Mouse (Mus musculus) common myeloid progenitor, adult 5-6 weeks (primary cell): Measurements from ENCODE around the gene 2200002D01Rik. TPM values are rescaled to one million over a fixed set of nuclear protein-coding genes. Genes with fewer than 3 reads are reported as not detected.

Experiments used
- ATAC-seq: replicated peaks from 2 replicates; pipeline ENCODE4 v1.8.0; 2016; ENCODE audit warnings: low read depth, mild to moderate bottlenecking, moderate TSS enrichment, inconsistent platforms; ENCODE audit not compliant: poor library complexity, severe bottlenecking
- total RNA-seq: library from RNA; stranded (forward); fragments of 200-1000, 187-1606 nt; gene quantifications from 2 replicates; pipeline ENCODE4 v1.2.3, GENCODE M21; 2017

The 2200002D01Rik gene
- total RNA-seq, 1 experiment from 2014 or later = 12.1 TPM

DNA sequence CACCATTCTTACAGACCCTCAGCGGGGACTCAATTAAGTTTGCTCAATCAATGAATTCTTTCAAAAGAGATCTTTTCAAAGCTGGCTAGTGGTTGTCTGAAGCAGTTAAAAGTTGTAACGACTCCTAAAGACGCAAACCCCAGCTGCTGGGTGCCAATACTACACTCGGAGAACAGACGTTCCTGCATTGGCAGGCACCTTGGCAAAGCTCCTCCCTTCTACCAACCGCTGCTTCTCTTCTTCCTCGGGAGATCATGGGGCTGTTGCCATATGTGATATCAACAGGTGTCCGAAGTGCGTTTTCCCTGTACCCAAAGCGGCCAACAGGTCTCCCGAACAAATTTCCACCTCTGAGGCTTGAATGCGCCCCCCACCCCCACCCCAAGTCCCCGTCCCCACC lies 32.5 kb upstream of the 2200002D01Rik start:
- ATAC-seq = peak; percentile 40; the same call in 1 of the 2 replicates

- no peak for ATAC-seq
Observed at GRCm38 (mm10) chr7:29279924-29280323, 31.7 kb upstream of the 2200002D01Rik start.

DNA sequence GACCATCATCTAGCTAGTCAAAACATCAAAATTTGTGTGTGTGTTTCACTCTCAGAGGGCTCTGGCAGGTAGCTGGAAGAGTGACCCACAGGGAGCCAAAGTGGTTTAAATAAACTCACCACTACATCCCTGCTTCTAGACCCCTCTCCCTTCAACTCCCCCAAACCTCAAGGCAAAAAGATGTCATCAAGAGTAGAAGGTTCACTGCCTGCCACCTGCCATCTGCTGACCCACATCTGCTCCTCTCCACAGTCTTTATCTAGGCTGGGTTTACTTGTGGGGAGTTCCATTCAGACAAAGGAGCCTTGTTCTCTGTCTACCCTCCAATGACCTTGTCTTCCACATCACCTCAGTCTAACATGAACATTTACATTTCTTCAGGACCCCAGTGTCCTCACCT lies 31.0 kb upstream of the 2200002D01Rik start:
- ATAC-seq = no peak

DNA sequence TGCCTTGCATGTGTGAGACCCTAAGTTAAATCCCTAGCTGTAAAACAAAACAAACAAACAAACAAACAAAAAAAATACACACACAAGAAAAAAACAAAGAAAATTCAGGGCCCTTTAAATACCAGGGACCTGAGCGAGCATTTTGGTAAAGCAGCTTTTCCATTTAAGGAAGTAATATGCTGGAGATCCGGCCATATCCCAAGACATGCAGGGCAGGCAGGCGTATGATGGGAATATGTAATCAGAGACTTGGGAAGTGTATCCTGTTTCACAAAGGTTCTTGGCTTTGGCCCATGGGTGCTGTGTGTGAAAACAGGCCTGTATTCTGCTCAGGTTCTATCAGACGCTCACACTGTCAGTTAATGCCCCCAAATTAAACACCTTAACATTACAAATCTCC lies 29.2 kb upstream of the 2200002D01Rik start:
- ATAC-seq = no peak

GRCm38 (mm10) chr7:29276715-29277114 lies 28.4 kb upstream of the 2200002D01Rik start:
- no peak for ATAC-seq

GRCm38 (mm10) chr7:29271687-29272465 lies 23.6 kb upstream of the 2200002D01Rik start:
- ATAC-seq = no peak

- peak; percentile 32; the same call in 1 of the 2 replicates for ATAC-seq
Observed at GRCm38 (mm10) chr7:29270445-29270844, 22.2 kb upstream of the 2200002D01Rik start.

DNA sequence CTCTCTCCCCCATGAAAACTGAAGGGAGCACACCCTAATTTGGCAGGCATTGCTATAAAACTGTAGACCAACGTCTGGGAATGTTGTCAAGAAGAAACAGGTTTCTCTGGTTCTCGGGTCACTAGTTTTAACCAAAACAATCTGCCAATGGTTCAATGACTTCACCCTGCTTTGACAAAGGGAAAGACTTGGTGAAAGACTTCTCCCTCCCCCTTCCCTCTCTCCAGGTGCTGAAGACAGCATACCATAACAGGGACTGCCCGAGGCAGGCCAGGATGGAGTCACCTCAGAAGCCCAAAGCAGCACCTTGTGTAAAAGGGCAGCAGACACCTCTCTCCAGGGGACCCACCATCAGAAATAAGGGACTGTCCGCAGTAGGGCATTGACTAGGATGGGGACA lies 18.7 kb upstream of the 2200002D01Rik start:
- no peak for ATAC-seq

GRCm38 (mm10) chr7:29265636-29266035 lies 17.4 kb upstream of the 2200002D01Rik start:
- ATAC-seq = no peak

GRCm38 (mm10) chr7:29263831-29264230 lies 15.6 kb upstream of the 2200002D01Rik start:
- no peak for ATAC-seq

DNA sequence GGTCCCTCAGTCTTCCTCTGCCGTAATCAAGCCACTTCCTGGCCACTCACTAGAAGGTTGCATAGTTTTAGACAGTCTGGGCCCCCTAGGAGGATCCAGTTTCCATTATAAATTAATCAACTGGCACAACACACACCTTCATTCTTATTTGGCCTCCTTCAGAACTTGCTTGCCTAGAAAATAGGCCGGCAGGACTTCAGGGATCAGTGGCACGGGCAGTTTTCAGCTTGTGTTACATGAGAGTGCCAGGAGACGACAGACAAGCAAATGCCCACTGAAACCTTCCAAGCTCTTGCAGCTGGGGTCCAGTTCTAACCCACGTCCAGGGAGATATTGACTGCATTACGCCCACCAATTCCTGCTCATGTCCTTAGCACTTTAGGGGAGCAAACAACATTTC lies 13.9 kb upstream of the 2200002D01Rik start:
- no peak for ATAC-seq

- ATAC-seq = no peak
Observed at GRCm38 (mm10) chr7:29259781-29260730, 11.8 kb upstream of the 2200002D01Rik start.

DNA sequence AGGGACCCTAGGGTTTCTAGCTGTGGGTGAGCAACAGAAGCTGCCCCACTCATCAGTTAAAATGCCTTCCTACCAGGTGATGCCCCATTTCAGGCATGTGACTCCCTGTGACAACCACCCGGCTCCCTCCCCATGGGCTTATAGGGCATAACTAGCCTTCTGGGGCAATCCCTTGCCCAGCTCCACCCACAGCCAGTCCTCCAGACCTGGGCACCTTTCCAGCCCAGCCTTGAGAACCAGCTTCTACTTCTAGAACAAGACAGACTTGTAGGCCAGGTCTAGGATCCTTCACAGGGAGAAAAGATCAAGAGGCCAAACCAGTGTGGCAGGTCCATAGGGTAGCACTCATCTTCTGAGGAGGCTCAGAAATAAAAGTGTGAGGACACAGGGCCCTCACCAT lies 9.1 kb upstream of the 2200002D01Rik start:
- no peak for ATAC-seq

- no peak for ATAC-seq
Observed at GRCm38 (mm10) chr7:29255875-29256274, 7.6 kb upstream of the 2200002D01Rik start.

GRCm38 (mm10) chr7:29253842-29254241 lies 5.6 kb upstream of the 2200002D01Rik start:
- peak; percentile 52; the same call in 1 of the 2 replicates for ATAC-seq

DNA sequence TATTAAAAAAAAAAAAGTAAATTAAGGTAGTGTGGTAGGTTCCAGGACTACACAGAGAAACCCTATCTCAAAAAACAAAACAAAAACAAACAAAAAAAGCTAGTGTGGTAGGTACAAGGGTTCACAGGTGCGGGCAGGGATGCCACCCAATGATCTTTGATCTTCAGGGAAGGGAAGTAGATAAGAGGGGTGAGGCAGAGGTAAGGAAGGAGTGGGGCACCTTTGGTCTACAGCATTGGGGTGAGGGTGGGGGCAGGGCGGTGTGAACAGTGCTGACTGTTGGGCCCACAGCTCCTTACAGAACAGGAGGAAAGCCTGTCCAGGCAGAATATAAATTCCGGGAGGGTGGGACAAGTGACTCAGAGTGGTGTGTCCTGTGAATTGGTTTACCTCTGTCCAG lies 2.9 kb upstream of the 2200002D01Rik start:
- ATAC-seq = no peak

DNA sequence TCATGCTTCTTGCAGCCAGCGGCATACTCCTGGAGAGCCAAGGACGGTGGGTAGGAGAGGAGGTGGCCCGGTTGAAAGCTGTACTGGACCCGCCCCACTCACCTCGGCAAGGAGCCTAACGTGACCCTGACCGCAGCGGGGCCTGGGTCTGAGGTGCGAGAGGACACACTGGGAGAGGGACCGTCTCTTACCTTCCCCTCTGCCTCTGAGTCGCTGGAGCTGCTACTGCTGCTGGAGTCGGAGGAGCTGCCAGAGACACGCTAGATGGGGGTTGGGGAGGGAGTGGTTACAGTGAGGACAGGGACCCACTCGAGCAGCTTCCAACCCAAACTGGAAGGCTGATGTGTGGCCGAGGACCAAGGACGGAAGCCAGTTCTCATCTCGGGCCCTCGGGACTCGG lies 560 bp downstream of the 2200002D01Rik start:
- ATAC-seq = no peak

GRCm38 (mm10) chr7:29247314-29247700 lies 959 bp downstream of the 2200002D01Rik start:
- ATAC-seq = peak; percentile 72

- no peak for ATAC-seq
Observed at GRCm38 (mm10) chr7:29246619-29247313, 1.5 kb downstream of the 2200002D01Rik start.

DNA sequence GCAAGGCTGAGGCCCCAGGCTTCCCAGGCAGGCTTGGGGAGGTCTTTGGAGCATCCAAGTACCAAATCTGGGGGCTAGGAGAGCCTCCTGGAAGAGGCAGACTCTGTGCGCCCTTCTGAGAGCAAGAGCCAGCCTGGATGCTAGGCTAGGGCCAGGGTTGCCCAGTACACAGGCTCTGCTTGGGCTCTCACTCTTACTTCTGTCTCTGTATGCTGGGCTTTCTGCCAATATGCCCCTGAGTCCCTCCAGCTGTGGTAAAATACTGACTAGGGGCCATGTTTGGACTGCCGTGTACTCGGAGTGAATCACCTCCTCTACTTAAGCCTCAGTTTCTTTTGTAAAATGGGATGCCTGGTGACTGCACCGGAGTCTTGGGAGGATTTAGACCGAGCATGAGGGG lies 2.3 kb downstream of the 2200002D01Rik start:
- ATAC-seq = no peak
